Mouse (Mus musculus): ENCODE results near the gene Apaf1. TPM values are rescaled to one million over a fixed set of nuclear protein-coding genes. Genes with fewer than 3 reads are reported as not detected.

The Apaf1 gene
- total and polyA plus RNA-seq, 3 experiments: 12.8 to 14.3 TPM; not detected in 1

- Histone ChIP-seq H3K79me2 (ENCODE audit: control insufficient read depth, insufficient read depth, low read length, poor library complexity) (no peaks in the 10 kb centered on the region), H3K4me1 (ENCODE audit: control insufficient read depth in 1 of 2, insufficient read depth in 2 of 2, low read length in 2 of 2) (no peaks in the 10 kb centered on the region), H3K9me3 (replicated peaks; ENCODE audit: insufficient read depth, low read length) (no peaks in the 10 kb centered on the region), H3K4me3 (ENCODE audit: control insufficient read depth in 1 of 2, insufficient read depth in 1 of 2, low read depth in 2 of 2, low read length in 2 of 2) (no peak overlapping the region), H3K9ac (ENCODE audit: control insufficient read depth, low read depth, low read length, poor library complexity, severe bottlenecking) (no peak overlapping the region), H3K27me3 (ENCODE audit: control insufficient read depth in 1 of 2, insufficient read depth in 2 of 2, low read length in 2 of 2) (peaks cover 0 to 2% of the 10 kb centered on the region in 2 experiments; a peak in 1 of 4 replicates), H3K27ac (ENCODE audit: control insufficient read depth, low read depth, low read length) (no peak overlapping the region), H3K36me3 (ENCODE audit: control insufficient read depth in 1 of 2, insufficient read depth in 2 of 2, low read length in 2 of 2) (no peaks in the 10 kb centered on the region)
- TF ChIP-seq ZNF384 (IDR thresholded peaks at IDR 0.05; ENCODE audit: low read depth, low read length) (no peak), ZKSCAN1 (IDR thresholded peaks at IDR 0.05; ENCODE audit: low read depth, low read length) (no peak), MYC (IDR thresholded peaks at IDR 0.05; ENCODE audit: low read depth, low read length) (no peak), ZMIZ1 (IDR thresholded peaks at IDR 0.05; ENCODE audit: low read depth, low read length) (no peak), ZC3H11A (IDR thresholded peaks at IDR 0.05; ENCODE audit: low read depth, low read length) (no peak), TCF12 (IDR thresholded peaks at IDR 0.05; ENCODE audit: low read depth, low read length) (no peak), GABPA (IDR thresholded peaks at IDR 0.05; ENCODE audit: low read depth, low read length) (no peak)
- no peak for DNase-seq (ENCODE audit: low read depth, low spot score)
Measured at GRCm38 (mm10) chr10:90942001-90942700, 140.4 kb downstream of the Apaf1 start.

- no peak overlapping the region for H3K4me3 ChIP-seq (ENCODE audit: control insufficient read depth in 1 of 2, insufficient read depth in 1 of 2, low read depth in 2 of 2, low read length in 2 of 2)
- DNase-seq (ENCODE audit: low read depth, low spot score): no peak
- TF ChIP-seq NELFE (IDR thresholded peaks at IDR 0.05; ENCODE audit: low read depth, low read length) (no peak), ELF1 (IDR thresholded peaks at IDR 0.05; ENCODE audit: low read depth, low read length) (no peak), NRF1 (IDR thresholded peaks at IDR 0.05; ENCODE audit: insufficient read depth, low read depth, low read length, poor library complexity, severe bottlenecking) (no peak), KAT2A (conservative IDR thresholded peaks at IDR 0.05; ENCODE audit: low read depth, low read length) (no peak), GABPA (IDR thresholded peaks at IDR 0.05; ENCODE audit: low read depth, low read length) (no peak), ZKSCAN1 (IDR thresholded peaks at IDR 0.05; ENCODE audit: low read depth, low read length) (no peak), BHLHE40 (IDR thresholded peaks at IDR 0.05; ENCODE audit: borderline replicate concordance, low read depth, low read length) (no peak), MYB (IDR thresholded peaks at IDR 0.05; ENCODE audit: low read depth, low read length) (no peak), CTCF (IDR thresholded peaks at IDR 0.05 in 2 of 3, conservative IDR thresholded peaks at IDR 0.05 in 1 of 3; ENCODE audit: control insufficient read depth in 1 of 3, insufficient read depth in 1 of 3, low read depth in 2 of 3, low read length in 3 of 3, poor library complexity in 1 of 3, severe bottlenecking in 1 of 3) (no peak), TBP (IDR thresholded peaks at IDR 0.05; ENCODE audit: low read depth, low read length) (no peak)
- H3K9ac ChIP-seq (ENCODE audit: control insufficient read depth, low read depth, low read length, poor library complexity, severe bottlenecking): no peak overlapping the region
- H3K9me3 ChIP-seq (replicated peaks; ENCODE audit: insufficient read depth, low read length): no peaks in the 10 kb centered on the region
- H3K27ac ChIP-seq (ENCODE audit: control insufficient read depth, low read depth, low read length): no peak overlapping the region
- no peaks in the 10 kb centered on the region for H3K36me3 ChIP-seq (ENCODE audit: control insufficient read depth in 1 of 2, insufficient read depth in 2 of 2, low read length in 2 of 2)
- no peaks in the 10 kb centered on the region for H3K79me2 ChIP-seq (ENCODE audit: control insufficient read depth, insufficient read depth, low read length, poor library complexity)
- H3K27me3 ChIP-seq (ENCODE audit: control insufficient read depth in 1 of 2, insufficient read depth in 2 of 2, low read length in 2 of 2): no peaks in the 10 kb centered on the region
- no peaks in the 10 kb centered on the region for H3K4me1 ChIP-seq (ENCODE audit: control insufficient read depth in 1 of 2, insufficient read depth in 2 of 2, low read length in 2 of 2)
Measured at GRCm38 (mm10) chr10:90940521-90941520, 141.7 kb downstream of the Apaf1 start.

Other genes with a start within 250 kb of the Apaf1 start
- 11.0 and 12.3 TPM in 2 replicates for gene Ikbip, start 170 bp upstream of the Apaf1 start, total RNA-seq (2012; rRNA removed)
- gene Ikbip, start 170 bp upstream of the Apaf1 start, polyA plus RNA-seq (2012; ENCODE audit: insufficient read depth in 1 of 2, insufficient read length in 2 of 2, low read depth in 1 of 2, low replicate concordance in 2 of 2, missing spikeins in 1 of 2): 1 to 10 TPM in 1 of 2 experiments, not detected in 1; 9.9 TPM
- 497 and 556 TPM in 2 replicates for gene Slc25a3, start 41.3 kb upstream of the Apaf1 start, total RNA-seq (2012; rRNA removed)
- gene Slc25a3, start 41.3 kb upstream of the Apaf1 start, polyA plus RNA-seq (2012; ENCODE audit: insufficient read depth in 1 of 2, insufficient read length in 2 of 2, low read depth in 1 of 2, low replicate concordance in 2 of 2, missing spikeins in 1 of 2): 100 to 1,000 TPM; 368 to 868 TPM
- 211 and 225 TPM in 2 replicates for gene Tmpo, start 98.5 kb upstream of the Apaf1 start, total RNA-seq (2012; rRNA removed)
- gene Tmpo, start 98.5 kb upstream of the Apaf1 start, polyA plus RNA-seq (2012; ENCODE audit: insufficient read depth in 1 of 2, insufficient read length in 2 of 2, low read depth in 1 of 2, low replicate concordance in 2 of 2, missing spikeins in 1 of 2): 100 to 1,000 TPM; 215 to 219 TPM

All from MEL (cell line).